Mouse (Mus musculus) cerebellum, adult (tissue): ENCODE measurements around the gene Thpo.

Experiments used
- ATAC-seq: cut with Nextera tagmentation; 2 replicates; pipeline ENCODE4 v1.9.2; 2017; ENCODE audit warnings: mild to moderate bottlenecking, moderate library complexity, mixed read lengths; ENCODE audit not compliant: insufficient number of reproducible peaks, low FRiP score, low TSS enrichment

The Thpo gene

DNA sequence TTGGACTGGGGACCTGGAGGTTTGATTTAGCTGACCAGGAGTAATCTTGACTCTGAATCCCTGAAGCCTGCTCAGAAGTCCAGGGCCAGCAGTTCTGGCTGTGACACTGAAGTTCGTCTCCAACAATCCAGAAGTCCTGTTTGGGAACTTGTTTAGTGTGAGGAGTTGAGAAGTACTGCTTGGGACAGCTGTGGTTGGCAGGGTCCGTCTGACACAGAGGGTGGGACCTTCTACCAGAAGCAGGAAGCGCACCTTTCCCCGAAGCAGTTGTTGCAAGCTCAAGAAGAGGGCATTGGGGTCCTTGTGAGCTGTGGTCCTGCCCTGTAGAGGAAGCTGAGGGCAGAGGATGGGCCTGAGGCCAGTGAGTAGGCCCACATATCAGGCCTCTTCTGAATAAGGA, 8.6 kb downstream of the Thpo start:
- ATAC-seq, result no peak

DNA sequence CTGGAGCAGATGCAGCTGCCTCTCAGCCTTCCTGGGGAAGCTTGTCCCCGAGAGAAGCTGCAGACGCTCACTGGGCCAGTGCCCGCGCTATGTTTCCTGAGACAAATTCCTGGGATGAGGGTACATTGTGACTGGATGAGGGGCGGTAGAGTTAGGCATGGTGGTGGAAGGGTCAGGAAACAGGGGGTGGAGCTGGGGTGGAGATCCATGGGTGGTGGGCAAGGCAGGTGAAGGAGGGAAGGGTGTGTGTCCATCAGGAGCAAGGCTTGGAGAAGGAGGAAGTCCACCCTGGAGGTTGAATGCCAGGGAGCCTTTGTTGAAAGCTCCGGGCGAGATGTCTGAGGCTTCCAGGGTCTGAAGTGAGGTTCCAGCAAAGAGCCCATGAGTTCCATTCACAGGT, 9.0 kb downstream of the Thpo start:
- no peak for ATAC-seq

DNA sequence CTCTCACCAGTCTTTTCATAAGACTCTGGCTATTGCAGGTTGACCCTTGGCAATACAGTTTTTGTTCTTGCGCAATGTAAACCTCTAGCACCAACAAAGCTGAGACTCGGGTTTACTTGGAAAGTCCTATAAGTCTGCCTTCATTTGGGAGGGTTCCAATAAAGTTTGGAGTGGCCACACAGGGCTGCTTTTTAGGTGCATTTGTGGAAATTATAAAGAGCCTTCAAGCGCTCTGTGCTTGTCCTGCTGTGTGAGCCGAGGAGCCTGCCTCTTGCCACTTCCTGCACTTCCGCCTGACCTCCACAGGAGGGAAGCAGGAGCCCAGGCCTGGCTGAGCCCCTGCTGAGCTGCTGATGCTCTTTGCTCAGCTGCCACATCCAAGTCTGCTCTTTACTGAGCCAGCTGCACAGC, 10.0 kb downstream of the Thpo start:
- no peak for ATAC-seq

GRCm38 (mm10) chr16:20723247-20723646, 11.1 kb downstream of the Thpo start:
- no peak for ATAC-seq

DNA sequence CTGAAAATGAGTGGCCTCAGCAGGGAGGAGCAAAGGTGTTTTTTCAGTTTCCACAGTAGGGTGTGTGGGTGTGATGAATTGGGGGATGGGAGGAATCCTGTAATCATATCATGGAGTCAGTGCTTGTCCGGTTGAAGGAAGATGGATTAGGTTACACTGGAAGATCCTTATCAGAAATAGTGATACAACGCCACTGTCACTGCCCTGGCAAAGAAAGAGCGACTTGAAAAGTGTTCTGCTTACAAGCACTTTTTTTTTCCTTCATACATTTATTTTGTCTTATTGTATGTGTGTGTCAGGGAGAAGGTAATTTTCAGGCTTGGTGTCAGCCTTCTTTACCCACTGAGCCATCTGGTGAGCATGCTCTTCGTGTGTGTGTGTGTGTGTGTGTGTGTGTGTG, 11.6 kb downstream of the Thpo start:
- ATAC-seq, result no peak

- ATAC-seq, result no peak
These were observed 12.5 kb downstream of the Thpo start for GRCm38 (mm10) chr16:20721808-20722207.

- no peak for ATAC-seq
These were observed 16.2 kb downstream of the Thpo start for GRCm38 (mm10) chr16:20717978-20718670.

DNA sequence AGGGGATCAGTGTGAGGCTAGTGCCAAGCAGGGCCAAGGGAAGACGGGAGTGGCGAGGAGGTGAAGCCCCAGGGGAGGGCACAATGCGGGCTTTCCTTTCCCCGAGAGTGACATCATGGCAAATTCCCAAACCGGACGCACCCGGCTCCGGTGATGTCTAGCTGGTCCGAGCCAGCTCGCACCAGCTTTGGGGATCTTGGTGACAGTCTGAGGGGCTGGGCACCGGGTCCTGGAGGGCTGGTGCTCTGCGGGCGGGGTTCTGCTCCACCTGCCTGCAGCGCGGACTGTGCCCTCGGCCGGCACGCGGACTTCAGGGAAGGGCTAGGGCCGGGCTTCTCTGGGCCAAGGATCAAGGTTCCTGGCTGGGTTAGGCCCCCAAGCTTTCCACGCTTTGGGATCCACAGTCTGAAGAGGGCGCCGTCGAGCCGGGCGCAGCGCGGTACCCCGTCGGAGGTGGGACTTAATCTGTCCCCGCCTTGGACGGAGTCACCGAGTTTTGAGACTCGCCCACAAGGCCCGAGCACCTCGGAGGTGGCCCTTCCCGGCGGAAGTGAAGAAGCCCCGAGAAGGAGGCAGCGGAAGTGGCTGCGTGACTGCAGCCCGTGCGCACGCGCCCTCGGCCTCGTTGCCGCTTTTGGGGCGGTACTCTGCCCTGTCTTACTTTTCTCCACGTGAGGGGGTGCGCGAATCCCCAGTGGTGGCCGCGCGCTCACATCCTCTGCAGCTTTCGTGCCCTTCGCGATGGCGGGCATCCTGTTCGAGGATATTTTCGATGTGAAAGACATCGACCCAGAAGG, 16.9 kb downstream of the Thpo start, which contains the start of the genes Polr2h and Clcn2:
TSS of gene Polr2h (plus strand) at position 485 of the 797 bp plus-strand sequence.
TSS of gene Clcn2 (minus strand) at position 566 of the 797 bp plus-strand sequence.
- ATAC-seq, result peak; percentile 81

DNA sequence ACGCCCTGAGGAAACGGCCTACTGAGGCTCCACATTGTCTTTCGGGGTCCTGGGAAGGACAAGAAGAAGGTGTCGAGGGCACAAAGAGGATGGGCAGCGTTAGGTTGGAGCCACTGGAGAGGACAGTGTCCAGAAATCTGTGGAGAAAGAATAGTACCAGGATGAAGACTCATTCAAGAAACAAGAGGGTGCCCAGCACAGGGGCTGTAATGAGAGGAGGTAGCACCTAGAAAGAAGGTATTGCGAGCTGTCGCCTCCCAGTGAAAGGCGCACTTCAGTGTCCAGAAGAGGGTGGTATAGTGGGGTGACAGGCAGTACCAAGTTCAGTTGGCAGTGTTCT, 17.5 kb downstream of the Thpo start:
- peak; percentile 16; the same call in 1 of the 2 replicates for ATAC-seq

- ATAC-seq, result peak; percentile 43; the same call in 1 of the 2 replicates
These were observed 18.1 kb downstream of the Thpo start for GRCm38 (mm10) chr16:20715976-20716840.

DNA sequence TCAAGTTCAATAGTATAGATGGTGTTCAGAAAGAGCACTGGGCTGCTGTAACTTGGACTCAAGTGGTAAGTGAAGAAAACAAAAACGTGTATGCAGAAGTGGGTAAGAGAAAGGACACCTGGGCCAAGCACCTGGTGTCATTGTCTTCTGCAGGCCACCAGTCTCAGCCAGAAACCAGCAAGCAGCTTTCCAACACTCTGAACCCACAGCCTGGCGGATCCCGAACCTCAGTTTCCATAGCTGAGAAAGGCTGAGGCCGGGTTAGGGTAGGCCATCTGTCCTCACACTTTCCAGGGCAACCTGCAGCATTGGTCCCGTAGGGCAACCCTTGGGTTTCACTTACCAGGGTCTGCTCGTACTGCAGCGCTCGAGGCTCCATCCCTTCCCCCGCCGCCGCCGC, 18.7 kb downstream of the Thpo start:
- ATAC-seq, result 0 out of 2 replicates have a peak, but pooled peaks have one; percentile 0

DNA sequence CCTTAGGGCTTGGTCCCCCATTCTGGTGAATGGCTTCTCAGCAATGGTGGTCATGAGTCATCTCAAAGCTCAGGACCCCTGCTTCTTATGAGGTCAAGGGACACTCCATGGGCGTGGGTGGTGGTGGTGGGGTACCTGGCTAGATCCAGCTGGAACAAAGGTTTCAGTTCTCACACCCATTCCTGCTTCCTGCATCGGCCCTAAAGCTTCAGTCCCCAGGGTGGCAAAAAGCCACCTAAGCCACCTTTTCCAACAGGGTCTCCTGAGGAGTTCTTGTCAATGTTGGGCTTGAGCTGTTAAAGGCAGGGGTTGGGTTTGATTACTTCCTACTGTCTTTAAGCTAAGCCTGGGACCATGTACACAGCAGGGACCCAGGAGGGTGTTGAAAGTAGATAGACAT, 19.1 kb downstream of the Thpo start:
- ATAC-seq, result no peak

- no peak for ATAC-seq
These were observed 19.8 kb downstream of the Thpo start for GRCm38 (mm10) chr16:20714307-20715080.

- no peak for ATAC-seq
These were observed 21.4 kb downstream of the Thpo start for GRCm38 (mm10) chr16:20712889-20713288.

- ATAC-seq, result no peak
These were observed 22.1 kb downstream of the Thpo start for GRCm38 (mm10) chr16:20712190-20712589.

DNA sequence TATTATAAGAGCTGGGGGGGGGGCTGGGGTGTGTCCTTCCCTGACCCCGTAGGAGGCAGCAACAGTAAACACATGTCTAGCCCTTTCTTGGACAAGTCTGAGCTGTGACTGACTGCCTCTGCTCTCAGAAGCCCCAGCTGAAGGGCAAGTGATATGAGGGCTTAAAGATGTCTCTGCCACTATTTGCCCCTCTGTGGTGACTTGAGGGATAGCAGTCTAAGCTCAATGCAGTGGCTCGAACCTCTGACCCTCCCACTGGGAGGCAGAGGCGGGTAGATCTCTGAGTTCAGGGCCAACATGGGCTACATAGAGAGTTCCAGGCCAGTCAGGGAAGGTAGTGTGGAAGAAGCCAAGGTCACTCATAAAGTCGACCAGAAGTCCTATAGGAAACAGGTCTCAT, 23.5 kb downstream of the Thpo start:
- no peak for ATAC-seq

- ATAC-seq, result no peak
These were observed 23.9 kb downstream of the Thpo start for GRCm38 (mm10) chr16:20710370-20710769.

GRCm38 (mm10) chr16:20708939-20709734, 25.2 kb downstream of the Thpo start:
- ATAC-seq, result no peak

GRCm38 (mm10) chr16:20708220-20708938, 25.9 kb downstream of the Thpo start:
- no peak for ATAC-seq
